Mouse (Mus musculus) lung, embryonic 14.5 days (tissue): ENCODE results near the gene H1fnt. TPM values are rescaled to one million over a fixed set of nuclear protein-coding genes. Genes with fewer than 3 reads are reported as not detected.

ENCODE experiments used
- ATAC-seq: fragments of 200-750 bp; cut with Nextera tagmentation; 2 replicates; pipeline ENCODE4 v1.8.0; 2017; ENCODE audit warnings: mild to moderate bottlenecking, moderate TSS enrichment, moderate library complexity; ENCODE audit not compliant: insufficient read depth
- DNase-seq: peaks from one replicate; pipeline ENCODE4 v3.0.0-alpha.2; 2015
- H3K27ac ChIP-seq: fragments of 300-500 bp; sonication (generic); 2 replicates; pipeline ENCODE4 v1.5.1; 2014; ENCODE audit warnings: low read depth, mild to moderate bottlenecking, moderate library complexity
- H3K27me3 ChIP-seq: fragments of 300-500 bp; sonication (generic); 2 replicates; pipeline ENCODE4 v1.6.1; 2014; ENCODE audit warnings: low read length, control low read depth; ENCODE audit not compliant: insufficient read depth
- H3K36me3 ChIP-seq: fragments of 300-500 bp; sonication (generic); 2 replicates; pipeline ENCODE4 v1.6.1; 2014; ENCODE audit warnings: control low read depth; ENCODE audit not compliant: insufficient read depth
- H3K4me1 ChIP-seq: fragments of 300-500 bp; sonication (generic); 2 replicates; pipeline ENCODE4 v1.6.1; 2014; ENCODE audit warnings: antibody characterized with exemption, control low read depth; ENCODE audit not compliant: insufficient read depth
- H3K4me2 ChIP-seq: fragments of 300-500 bp; sonication (generic); 2 replicates; pipeline ENCODE4 v1.6.1; 2014; ENCODE audit warnings: mild to moderate bottlenecking
- H3K4me3 ChIP-seq: fragments of 300-500 bp; sonication (generic); 2 replicates; pipeline ENCODE4 v1.5.1; 2014; ENCODE audit warnings: low read depth, low read length
- H3K9ac ChIP-seq: fragments of 300-500 bp; sonication (generic); 2 replicates; pipeline ENCODE4 v1.6.1; 2014
- H3K9me3 ChIP-seq: fragments of 300-500 bp; sonication (generic); 2 replicates; pipeline ENCODE4 v1.6.1; 2016; ENCODE audit warnings: low read depth, low read length, control low read depth
- CTCF ChIP-seq: IDR thresholded peaks from 2 replicates; pipeline ENCODE4 v1.5.1; 2016; ENCODE audit warnings: antibody characterized with exemption, low read depth
- WGBS: fragments of 180-500 bp; shearing (Covaris S2); extraction: QIAGEN DNeasy Blood & Tissue Kit; methylation state at CpG from one replicate; pipeline ENCODE4 v1.1.7; 2014; 5-methylcytosine and 5-hydroxymethylcytosine counted together
- polyA plus RNA-seq: library from polyadenylated mRNA; unstranded; fragments of >200 nt; fragmentation: Nextera tagmentation; extraction: Ambion mirVana; gene quantifications from 2 replicates; pipeline ENCODE4 v1.2.1, GENCODE M21; 2014

Gene H1fnt
- polyA plus RNA-seq, 1 experiment from 2014 or later: not detected

DNA sequence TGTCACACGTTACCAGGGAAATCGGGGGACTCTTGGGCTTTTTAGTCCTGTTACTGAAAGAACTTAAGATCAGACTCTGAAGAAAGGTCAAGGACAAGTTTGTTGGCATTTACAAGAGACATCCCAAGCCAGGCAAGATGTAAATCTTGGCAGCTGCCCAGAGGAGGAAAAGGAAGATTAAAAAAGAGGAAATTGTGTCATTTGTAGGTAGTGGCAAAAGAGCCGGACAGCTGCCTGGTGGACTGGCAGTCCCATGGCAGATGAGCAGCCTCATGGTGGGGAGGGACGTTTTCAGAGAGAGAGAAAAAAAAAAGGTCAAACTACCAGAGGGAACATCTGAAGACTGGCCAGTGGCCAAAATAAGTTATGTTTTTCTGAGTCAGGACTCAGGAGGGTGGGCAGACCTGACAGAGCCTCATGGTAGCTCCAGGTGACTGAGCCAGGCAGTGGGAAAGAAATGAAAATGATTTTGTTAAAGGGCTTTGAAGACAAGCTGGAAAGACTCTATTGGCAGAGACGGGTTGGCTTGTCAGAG, 43.7 kb downstream of the H1fnt start:
- Histone ChIP-seq H3K27me3 (no peaks in the 10 kb centered on the region), H3K4me1 (no peaks in the 10 kb centered on the region), H3K36me3 (no peaks in the 10 kb centered on the region), H3K4me3 (no peak overlapping the region), H3K27ac (peak overlapping the region; percentile 50; the same call in 1 of the 2 replicates), H3K4me2 (no peak overlapping the region), H3K9me3 (no peaks in the 10 kb centered on the region), H3K9ac (no peak overlapping the region)
- WGBS: 60% methylated on average over 5 of the region's 5 CpGs
- DNase-seq (peak; percentile 54), ATAC-seq (no peak)
- TF ChIP-seq CTCF: no peak

DNA sequence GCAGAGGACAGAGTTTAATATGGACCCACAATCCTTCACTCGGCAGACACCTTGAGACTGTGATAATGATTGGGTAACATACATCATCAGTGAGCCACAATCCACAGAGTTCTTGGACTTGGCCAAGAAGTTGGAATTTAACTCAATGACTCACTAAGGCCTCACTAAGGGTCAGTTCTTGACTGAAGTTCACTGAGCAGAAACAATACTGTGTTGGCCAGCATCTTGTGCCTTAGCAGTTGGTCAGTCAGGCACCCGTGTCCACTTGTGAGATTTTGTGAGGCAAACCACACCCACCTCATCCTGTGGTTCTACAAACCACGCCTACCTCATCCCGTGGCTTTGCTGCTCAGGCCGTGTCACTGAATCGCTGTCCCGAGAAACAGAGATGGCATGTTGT, 47.4 kb downstream of the H1fnt start:
- no peaks in the 10 kb centered on the region for H3K9me3 ChIP-seq
- H3K36me3 ChIP-seq: no peaks in the 10 kb centered on the region
- DNase-seq (no peak), ATAC-seq (no peak)
- H3K27ac ChIP-seq: no peak overlapping the region
- H3K4me1 ChIP-seq: no peaks in the 10 kb centered on the region
- no peak overlapping the region for H3K4me2 ChIP-seq
- H3K9ac ChIP-seq: no peak overlapping the region
- WGBS: 70% methylated on average over 7 of the region's 7 CpGs
- H3K27me3 ChIP-seq: no peaks in the 10 kb centered on the region
- no peak for TF ChIP-seq CTCF
- no peak overlapping the region for H3K4me3 ChIP-seq

Other genes with a start within 250 kb of the H1fnt start
- gene Pfkm, start 164.7 kb downstream of the H1fnt start, polyA plus RNA-seq: 25.3 and 26.2 TPM in 2 replicates
- 37.8 and 38.0 TPM in 2 replicates for gene Senp1, start 163.5 kb downstream of the H1fnt start, polyA plus RNA-seq
- gene Asb8, start 91.7 kb downstream of the H1fnt start, polyA plus RNA-seq: 47.4 and 48.7 TPM in 2 replicates
- gene Ccdc184, start 90.1 kb downstream of the H1fnt start, polyA plus RNA-seq: 0.14 TPM in 1 of 2 replicates, not detected in the other
- not detected in 2 replicates for gene Olfr288, start 61.8 kb downstream of the H1fnt start, polyA plus RNA-seq
- gene Gm44579, start 36.3 kb downstream of the H1fnt start, polyA plus RNA-seq: not detected in 2 replicates
- gene Olfr287, start 36.2 kb downstream of the H1fnt start, polyA plus RNA-seq: not detected in 2 replicates
- not detected in 2 replicates for gene Olfr286, start 22.8 kb downstream of the H1fnt start, polyA plus RNA-seq
- 0.54 and 0.63 TPM in 2 replicates for gene Zfp641, start 38.9 kb upstream of the H1fnt start, polyA plus RNA-seq
- not detected in 2 replicates for gene Olfr285, start 60.1 kb upstream of the H1fnt start, polyA plus RNA-seq
- not detected in 2 replicates for gene Olfr284, start 83.7 kb upstream of the H1fnt start, polyA plus RNA-seq
- gene Olfr283, start 123.7 kb upstream of the H1fnt start, polyA plus RNA-seq: not detected in 2 replicates
- gene Olfr282, start 173.9 kb upstream of the H1fnt start, polyA plus RNA-seq: not detected in 2 replicates
- not detected in 2 replicates for gene Olfr281, start 195.3 kb upstream of the H1fnt start, polyA plus RNA-seq
- gene OR5BS1P, start 212.6 kb upstream of the H1fnt start, polyA plus RNA-seq: not detected in 2 replicates
- gene Lalba, start 225.4 kb upstream of the H1fnt start, polyA plus RNA-seq: 0.50 and 0.68 TPM in 2 replicates
- gene Olfr279, start 235.1 kb upstream of the H1fnt start, polyA plus RNA-seq: not detected in 2 replicates